Mouse (Mus musculus): Measurements from ENCODE around the gene Brpf3. TPM values are rescaled to one million over a fixed set of nuclear protein-coding genes. Genes with fewer than 3 reads are reported as not detected.
"Not testable (repeated sequence)": the region's sequence is repeated elsewhere in the genome, so short reads cannot be mapped to it uniquely, and the experiment has no call there.

Gene Brpf3
- polyA plus RNA-seq (2016; fragmentation: Nextera tagmentation; extraction: Ambion mirVana) = 15.0 and 17.3 TPM in 2 replicates

DNA sequence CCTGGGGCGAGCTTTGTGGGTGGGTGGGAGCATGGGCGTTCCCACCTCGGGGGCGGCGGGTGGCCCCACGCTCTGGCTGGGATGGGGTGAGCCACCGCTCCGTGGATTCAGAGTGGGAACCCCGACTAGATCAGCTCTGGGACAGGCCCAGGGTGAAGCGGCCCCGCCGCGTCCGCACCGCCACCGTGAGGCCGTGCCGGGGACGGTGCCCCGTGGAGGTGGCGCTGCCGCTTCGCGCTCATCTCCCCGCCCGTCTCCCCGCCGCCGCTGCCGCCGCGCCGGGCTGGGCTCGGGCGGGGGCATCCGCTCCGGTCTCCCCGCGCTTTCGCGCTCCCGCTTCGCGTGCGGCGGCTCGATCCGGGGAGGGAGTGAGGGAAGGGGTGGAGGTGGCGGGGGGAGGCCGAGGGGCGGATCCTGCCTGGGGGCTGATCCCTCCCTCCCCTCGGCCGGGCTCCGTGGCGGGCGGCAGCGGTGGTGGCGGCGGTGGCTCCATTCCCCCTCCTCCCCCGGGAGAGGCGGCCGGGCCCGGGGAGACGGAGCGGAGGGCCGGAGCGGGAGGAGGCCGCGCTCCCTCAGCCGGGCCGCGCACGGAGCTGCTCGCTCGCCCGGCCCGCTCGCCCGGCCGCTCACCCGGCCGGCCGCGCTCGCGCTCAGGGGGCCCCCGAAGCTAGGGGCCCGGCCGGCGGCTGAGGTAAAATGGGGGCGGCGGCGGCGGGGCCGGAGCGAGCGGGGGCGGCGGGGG lies at the start of gene Brpf3:
Gene Brpf3, plus strand, starts transcription at position 420 of the 742 bp plus-strand sequence.
- peak within 1 kb of the TSS; percentile 99 for H3K27ac ChIP-seq (replicated peaks)
- H3K4me2 ChIP-seq (replicated peaks) = peak within 1 kb of the TSS; percentile 92
- under 1% methylated on average over 70 of the region's 99 CpGs for WGBS
- H3K4me3 ChIP-seq = peak within 1 kb of the TSS; percentile 95
- H3K9me3 ChIP-seq = no peaks in the 10 kb centered on the region
- peaks cover 30% of the 10 kb centered on the region for H3K4me1 ChIP-seq
- peaks cover 7% of the 10 kb centered on the region for H3K36me3 ChIP-seq
- H3K9ac ChIP-seq (replicated peaks) = peak within 1 kb of the TSS; percentile 100
- peak; percentile 76 for ATAC-seq (ENCODE audit: low FRiP score, low read depth)
- no peaks in the 10 kb centered on the region for H3K27me3 ChIP-seq

- H3K9me3 ChIP-seq = no peaks in the 10 kb centered on the region
- no peaks in the 10 kb centered on the region for H3K36me3 ChIP-seq
- H3K27me3 ChIP-seq = 0 out of 2 replicates have a peak, but pooled peaks cover 3% of the 10 kb centered on the region
- no peak overlapping the region for H3K4me3 ChIP-seq
- H3K4me2 ChIP-seq (replicated peaks) = no peak overlapping the region
- no peak overlapping the region for H3K9ac ChIP-seq (replicated peaks)
- WGBS = 64% methylated on average over 5 of the region's 5 CpGs
- no peak for ATAC-seq (ENCODE audit: low FRiP score, low read depth)
- no peaks in the 10 kb centered on the region for H3K4me1 ChIP-seq
- H3K27ac ChIP-seq (replicated peaks) = no peak overlapping the region
Measured at GRCm38 (mm10) chr17:28756447-28756846, 44.4 kb upstream of the Brpf3 start.

- Histone ChIP-seq H3K9ac (replicated peaks) (no peak overlapping the region), H3K36me3 (no peaks in the 10 kb centered on the region), H3K4me1 (no peaks in the 10 kb centered on the region), H3K4me2 (replicated peaks) (no peak overlapping the region), H3K27ac (replicated peaks) (no peak overlapping the region), H3K27me3 (0 out of 2 replicates have a peak, but pooled peaks cover 3% of the 10 kb centered on the region), H3K9me3 (no peaks in the 10 kb centered on the region), H3K4me3 (no peak overlapping the region)
- no peak for ATAC-seq (ENCODE audit: low FRiP score, low read depth)
- 83% methylated on average over 2 of the region's 2 CpGs for WGBS
Measured at GRCm38 (mm10) chr17:28757470-28757869, 43.4 kb upstream of the Brpf3 start.

GRCm38 (mm10) chr17:28760736-28761312 lies 40.1 kb upstream of the Brpf3 start:
- no peak overlapping the region for H3K4me3 ChIP-seq
- no peaks in the 10 kb centered on the region for H3K36me3 ChIP-seq
- ATAC-seq (ENCODE audit: low FRiP score, low read depth) = no peak
- 0 out of 2 replicates have a peak, but pooled peaks cover 3% of the 10 kb centered on the region for H3K27me3 ChIP-seq
- no peaks in the 10 kb centered on the region for H3K9me3 ChIP-seq
- no peak overlapping the region for H3K9ac ChIP-seq (replicated peaks)
- no peak overlapping the region for H3K27ac ChIP-seq (replicated peaks)
- 70% methylated on average over 8 of the region's 8 CpGs for WGBS
- no peak overlapping the region for H3K4me2 ChIP-seq (replicated peaks)
- H3K4me1 ChIP-seq = no peaks in the 10 kb centered on the region

DNA sequence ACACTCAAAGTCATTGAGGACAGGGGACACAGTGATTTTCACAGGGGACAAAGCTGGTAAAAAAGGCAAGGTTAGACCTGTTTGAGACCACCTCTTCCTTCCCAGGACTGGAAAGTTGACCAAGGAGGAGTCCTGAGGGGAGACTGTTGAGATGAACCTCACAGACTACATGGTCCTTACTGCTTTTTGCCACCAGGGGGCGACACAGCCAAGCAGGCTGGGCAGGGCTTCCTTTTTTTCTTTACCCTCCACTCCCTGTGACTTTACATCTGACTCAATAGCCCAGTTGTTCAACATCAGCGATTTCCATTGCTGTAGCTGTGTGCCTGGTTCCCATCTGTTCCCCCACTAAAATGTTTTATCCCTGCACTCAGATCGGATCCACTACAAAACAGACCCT lies 39.0 kb upstream of the Brpf3 start:
- no peaks in the 10 kb centered on the region for H3K4me1 ChIP-seq
- peaks cover 9% of the 10 kb centered on the region for H3K27me3 ChIP-seq
- H3K9ac ChIP-seq (replicated peaks) = no peak overlapping the region
- no peak for ATAC-seq (ENCODE audit: low FRiP score, low read depth)
- no peaks in the 10 kb centered on the region for H3K36me3 ChIP-seq
- WGBS = 23% methylated on average over 3 of the region's 3 CpGs
- H3K4me3 ChIP-seq = no peak overlapping the region
- no peak overlapping the region for H3K4me2 ChIP-seq (replicated peaks)
- no peaks in the 10 kb centered on the region for H3K9me3 ChIP-seq
- H3K27ac ChIP-seq (replicated peaks) = no peak overlapping the region

DNA sequence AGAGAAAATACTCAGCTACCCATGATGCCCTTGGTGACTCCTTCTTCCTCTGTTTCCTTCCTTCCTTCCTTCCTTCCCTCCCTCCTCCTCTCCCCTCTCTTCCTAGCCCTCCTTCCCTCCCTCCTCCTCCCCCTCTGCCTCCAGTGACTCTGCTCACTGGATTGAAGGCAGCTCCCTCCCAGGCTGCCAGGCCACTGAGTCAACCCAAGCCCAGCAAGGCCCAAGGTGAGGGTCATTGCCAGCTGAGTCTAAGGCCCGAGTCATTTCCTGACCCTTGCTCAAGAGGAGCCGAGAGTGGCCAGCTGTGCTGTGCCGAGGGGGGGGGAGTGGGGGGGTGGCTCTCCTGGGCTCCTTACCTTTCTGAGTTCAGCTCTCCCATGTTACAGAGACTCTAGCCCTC lies 34.7 kb upstream of the Brpf3 start:
- H3K36me3 ChIP-seq = no peaks in the 10 kb centered on the region
- no peak overlapping the region for H3K4me3 ChIP-seq
- no peak overlapping the region for H3K4me2 ChIP-seq (replicated peaks)
- no peak for ATAC-seq (ENCODE audit: low FRiP score, low read depth)
- H3K27me3 ChIP-seq = peaks cover 47% of the 10 kb centered on the region
- no peak overlapping the region for H3K9ac ChIP-seq (replicated peaks)
- WGBS = 66% methylated on average over 3 of the region's 3 CpGs
- no peaks in the 10 kb centered on the region for H3K9me3 ChIP-seq
- no peak overlapping the region for H3K27ac ChIP-seq (replicated peaks)
- H3K4me1 ChIP-seq = peaks cover 16% of the 10 kb centered on the region

DNA sequence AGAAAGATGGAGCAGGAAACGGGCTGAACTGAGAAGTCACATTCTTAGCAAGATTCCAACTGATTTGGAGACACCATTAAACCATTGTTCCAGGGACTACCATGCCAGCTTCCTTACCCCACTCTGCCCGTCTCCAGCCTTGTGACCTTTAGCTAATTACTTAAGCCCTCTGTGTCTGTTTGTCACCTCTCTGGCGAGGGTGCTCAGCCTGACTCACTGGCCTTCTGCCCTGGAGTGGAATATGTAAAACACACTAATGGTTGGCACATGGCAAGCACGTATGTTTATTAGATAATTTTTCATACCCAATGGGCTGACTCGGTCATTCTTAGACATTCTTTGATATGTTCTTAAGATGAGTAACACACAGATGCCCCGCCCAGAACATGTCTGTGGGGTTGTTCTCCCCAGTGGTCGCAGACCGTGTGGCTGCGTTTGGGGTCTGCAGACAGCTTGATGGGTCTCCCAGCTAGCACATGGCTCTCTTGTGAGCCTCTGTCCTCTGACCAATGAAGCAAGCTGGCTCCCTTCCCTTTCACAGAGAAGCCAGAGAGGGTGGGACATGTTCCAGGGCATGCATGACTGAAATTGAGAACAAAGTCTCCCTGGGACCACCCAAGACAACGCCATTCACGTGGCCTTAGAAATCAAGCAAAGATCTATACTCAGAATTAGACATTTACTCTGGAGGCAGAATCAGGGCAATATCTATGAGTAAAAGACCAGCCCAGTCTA lies 33.9 kb upstream of the Brpf3 start:
- WGBS = 74% methylated on average over 11 of the region's 11 CpGs
- Histone ChIP-seq H3K9ac (replicated peaks) (no peak overlapping the region), H3K4me1 (peaks cover 16% of the 10 kb centered on the region), H3K9me3 (no peaks in the 10 kb centered on the region), H3K27ac (replicated peaks) (no peak overlapping the region), H3K4me3 (no peak overlapping the region), H3K4me2 (replicated peaks) (no peak overlapping the region), H3K36me3 (no peaks in the 10 kb centered on the region), H3K27me3 (peaks cover 49% of the 10 kb centered on the region)
- ATAC-seq (ENCODE audit: low FRiP score, low read depth) = no peak

- peaks cover 53% of the 10 kb centered on the region for H3K27me3 ChIP-seq
- H3K4me2 ChIP-seq (replicated peaks) = peak within 1 kb of the TSS; percentile 65
- no peaks in the 10 kb centered on the region for H3K36me3 ChIP-seq
- no peak within 1 kb of the TSS for H3K27ac ChIP-seq (replicated peaks)
- no peak for ATAC-seq (ENCODE audit: low FRiP score, low read depth)
- H3K4me3 ChIP-seq = peak within 1 kb of the TSS; percentile 41
- peak within 1 kb of the TSS; percentile 39; the same call in 1 of the 2 replicates for H3K9ac ChIP-seq (replicated peaks)
- H3K4me1 ChIP-seq = peaks cover 16% of the 10 kb centered on the region
- no peaks in the 10 kb centered on the region for H3K9me3 ChIP-seq
- 1% methylated on average over 32 of the region's 58 CpGs for WGBS
Measured at GRCm38 (mm10) chr17:28769121-28769874, 31.6 kb upstream of the Brpf3 start, which contains the start of gene Mapk13. TSS of gene Mapk13 (plus strand) at chr17:28769297.

- peak overlapping the region; percentile 65 for H3K4me2 ChIP-seq (replicated peaks)
- peaks cover 53% of the 10 kb centered on the region for H3K27me3 ChIP-seq
- peak overlapping the region; percentile 39; the same call in 1 of the 2 replicates for H3K9ac ChIP-seq (replicated peaks)
- peaks cover 16% of the 10 kb centered on the region for H3K4me1 ChIP-seq
- H3K9me3 ChIP-seq = no peaks in the 10 kb centered on the region
- H3K4me3 ChIP-seq = peak overlapping the region; percentile 41
- no peaks in the 10 kb centered on the region for H3K36me3 ChIP-seq
- 3% methylated on average over 24 of the region's 24 CpGs for WGBS
- no peak overlapping the region for H3K27ac ChIP-seq (replicated peaks)
- ATAC-seq (ENCODE audit: low FRiP score, low read depth) = no peak
Measured at GRCm38 (mm10) chr17:28769875-28770421, 30.9 kb upstream of the Brpf3 start.

- no peak overlapping the region for H3K4me2 ChIP-seq (replicated peaks)
- peaks cover 50% of the 10 kb centered on the region for H3K27me3 ChIP-seq
- H3K36me3 ChIP-seq = no peaks in the 10 kb centered on the region
- H3K27ac ChIP-seq (replicated peaks) = no peak overlapping the region
- no peaks in the 10 kb centered on the region for H3K9me3 ChIP-seq
- no peak overlapping the region for H3K9ac ChIP-seq (replicated peaks)
- H3K4me3 ChIP-seq = no peak overlapping the region
- 94% methylated on average over 5 of the region's 5 CpGs for WGBS
- ATAC-seq (ENCODE audit: low FRiP score, low read depth) = no peak
- H3K4me1 ChIP-seq = peaks cover 16% of the 10 kb centered on the region
Measured at GRCm38 (mm10) chr17:28771289-28771688, 29.6 kb upstream of the Brpf3 start.

DNA sequence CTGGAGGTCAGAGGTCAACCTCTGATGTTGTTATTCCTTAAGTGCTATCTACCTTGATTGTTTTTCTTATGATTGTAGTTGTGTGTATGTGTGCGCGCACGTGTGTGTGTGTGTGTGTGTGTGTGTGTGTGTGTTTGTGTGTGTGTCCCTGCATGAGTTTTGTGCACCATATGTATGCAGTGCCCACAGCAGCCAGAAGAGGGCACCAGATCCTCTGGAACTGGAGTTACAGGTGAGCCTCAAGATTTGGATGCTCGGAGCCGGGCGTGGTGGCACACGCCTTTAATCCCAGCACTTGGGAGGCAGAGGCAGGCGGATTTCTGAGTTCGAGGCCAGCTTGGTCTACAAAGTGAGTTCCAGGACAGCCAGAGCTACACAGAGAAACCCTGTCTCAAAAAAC lies 26.6 kb upstream of the Brpf3 start:
- peaks cover 11% of the 10 kb centered on the region for H3K4me1 ChIP-seq
- H3K9me3 ChIP-seq; H3K36me3 ChIP-seq; H3K9ac ChIP-seq (replicated peaks); H3K4me2 ChIP-seq (replicated peaks); ATAC-seq (ENCODE audit: low FRiP score, low read depth); H3K4me3 ChIP-seq; H3K27ac ChIP-seq (replicated peaks): not testable (repeated sequence)
- WGBS = 95% methylated on average over 9 of the region's 9 CpGs
- peaks cover 25% of the 10 kb centered on the region for H3K27me3 ChIP-seq
